8 mouse cellular contexts compared by ENCODE assay signal in the genomic region with DNA sequence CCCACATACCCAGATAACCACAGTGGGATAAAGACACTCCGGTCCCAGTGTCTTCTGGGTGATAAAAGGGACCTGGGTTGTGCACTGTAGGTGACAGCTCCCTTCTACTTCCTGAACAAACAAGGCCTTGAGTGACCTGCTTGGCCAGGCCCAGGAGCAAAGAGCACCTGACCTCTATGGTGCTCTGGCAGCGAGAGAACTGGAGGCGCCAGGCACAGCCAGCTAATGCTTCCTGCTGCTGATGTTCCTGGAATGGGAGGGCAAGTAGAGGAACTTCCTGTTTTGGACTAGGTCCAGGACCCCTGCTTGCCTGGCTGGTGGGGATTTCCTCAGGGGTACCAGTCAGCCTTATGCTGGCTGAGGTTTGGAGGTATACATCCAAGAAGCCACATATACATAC. TPM values are rescaled to one million over a fixed set of nuclear protein-coding genes. Genes with fewer than 3 reads are reported as not detected.
DNase-seq lines count a peak whose midpoint lies in the region; ATAC-seq and TF ChIP-seq lines count a peak whose summit lies in the region.

No protein-coding gene starts in this region.

- peak overlapping the region; percentile 72 for H3K27ac ChIP-seq in gastrocnemius, adult 2 months
- peak overlapping the region; percentile 91 for H3K27ac ChIP-seq in heart, embryonic 11.5 days (ENCODE audit: low read depth, low read length)
- peak overlapping the region; percentile 92 for H3K27ac ChIP-seq in kidney, embryonic 16.5 days (ENCODE audit: low read length)

- peaks cover 61% of the 10 kb centered on the region for H3K4me1 ChIP-seq in heart, embryonic 11.5 days (ENCODE audit: control insufficient read depth, insufficient read depth, low read length)
- H3K4me1 ChIP-seq in kidney, embryonic 16.5 days (ENCODE audit: insufficient read depth, low read length), result peaks cover 67% of the 10 kb centered on the region

- ATAC-seq in heart, embryonic 11.5 days (replicated peaks; ENCODE audit: insufficient number of reproducible peaks, low FRiP score, low TSS enrichment), result no peak
- ATAC-seq in kidney, embryonic 16.5 days (ENCODE audit: low FRiP score, low TSS enrichment), result no peak
- ATAC-seq in megakaryocyte-erythroid progenitor cell, adult 5-6 weeks (replicated peaks; ENCODE audit: low FRiP score, low TSS enrichment, poor library complexity, severe bottlenecking), result no peak

- peaks cover 8% of the 10 kb centered on the region for H3K36me3 ChIP-seq in heart, embryonic 11.5 days (ENCODE audit: control insufficient read depth, insufficient read depth, low read length)
- peaks cover 30% of the 10 kb centered on the region for H3K36me3 ChIP-seq in kidney, embryonic 16.5 days (ENCODE audit: insufficient read depth, low read length)

- peak overlapping the region; percentile 62 for H3K4me2 ChIP-seq in heart, embryonic 11.5 days
- H3K4me2 ChIP-seq in kidney, embryonic 16.5 days (replicated peaks; ENCODE audit: low read depth, low read length), result peak overlapping the region; percentile 7; the same call in 1 of the 2 replicates

- no peaks in the 10 kb centered on the region for H3K27me3 ChIP-seq in heart, embryonic 11.5 days (ENCODE audit: control insufficient read depth, insufficient read depth, low read length)
- H3K27me3 ChIP-seq in kidney, embryonic 16.5 days (ENCODE audit: insufficient read depth, low read length), result no peaks in the 10 kb centered on the region

- no peak for TF ChIP-seq CTCF in gastrocnemius, adult 2 months (IDR thresholded peaks at IDR 0.05)

- peak overlapping the region; percentile 42; the same call in 1 of the 2 replicates for H3K4me3 ChIP-seq in gastrocnemius, adult 2 months
- H3K4me3 ChIP-seq in heart, embryonic 11.5 days (ENCODE audit: low read depth, low read length), result no peak overlapping the region
- no peak overlapping the region for H3K4me3 ChIP-seq in kidney, embryonic 16.5 days (ENCODE audit: low read length)

- H3K9ac ChIP-seq in heart, embryonic 11.5 days (ENCODE audit: low read depth, low read length), result peak overlapping the region; percentile 36; the same call in 1 of the 2 replicates
- 0 out of 2 replicates have a peak overlapping the region, but pooled peaks have one; percentile 17 for H3K9ac ChIP-seq in kidney, embryonic 16.5 days (replicated peaks; ENCODE audit: low read length)

- no peak for DNase-seq in gastrocnemius, adult 2 months
- DNase-seq in gastrocnemius, postnatal 10 days, result no peak
- DNase-seq in lung, postnatal 14 days, result peak; percentile 55
- DNase-seq in right cerebral cortex, postnatal 14 days, result no peak
- no peak for DNase-seq in left cerebral cortex, postnatal 36 days (ENCODE audit: low spot score in 2 of 2)

- WGBS in heart, embryonic 11.5 days (ENCODE audit: insufficient replicate concordance), result 36% methylated on average over 3 of the region's 3 CpGs
- WGBS in kidney, embryonic 16.5 days, result 50% methylated on average over 3 of the region's 3 CpGs

- intact Hi-C loops in gastrocnemius, adult 2 months (cut with DNase I), result no loop called here
- intact Hi-C loops in left cerebral cortex, postnatal 36 days (cut with DNase I), result no loop called here

- no peaks in the 10 kb centered on the region for H3K9me3 ChIP-seq in heart, embryonic 11.5 days (replicated peaks; ENCODE audit: control insufficient read depth, low read length)
- no peaks in the 10 kb centered on the region for H3K9me3 ChIP-seq in kidney, embryonic 16.5 days (ENCODE audit: low read length)

RNA-seq across cellular contexts. Expression of gene Plxnb2, which starts 10.5 kb away (rescaled TPM):
- 1 to 10 TPM; 8.3 to 8.7 TPM for total RNA-seq in gastrocnemius, adult 2 months (2021)
- total RNA-seq in gastrocnemius, postnatal 10 days (2021), result 10 to 100 TPM; 28.9 to 43.0 TPM
- 84.6 and 95.1 TPM in 2 replicates for polyA plus RNA-seq in heart, embryonic 11.5 days (2014; fragmentation: Nextera tagmentation; extraction: Ambion mirVana)
- polyA plus RNA-seq in kidney, embryonic 16.5 days (2015; fragmentation: Nextera tagmentation; extraction: Ambion mirVana), result 184 and 188 TPM in 2 replicates
- 2.3 and 3.6 TPM in 2 replicates for total RNA-seq in megakaryocyte-erythroid progenitor cell, adult 5-6 weeks (2014; fragmentation: Nextera tagmentation)
- total RNA-seq in megakaryocyte-erythroid progenitor cell, adult 5-6 weeks (2017), result 0.34 and 1.7 TPM in 2 replicates
- 10 to 100 TPM; 42.2 to 54.0 TPM for total RNA-seq in left cerebral cortex, postnatal 36 days (2021)

RNA-seq across cellular contexts. Expression of gene Mapk11, which starts 20.7 kb away (rescaled TPM):
- total RNA-seq in gastrocnemius, adult 2 months (2021), result 1 to 10 TPM; 1.0 to 1.1 TPM
- 1 to 10 TPM; 2.1 to 3.0 TPM for total RNA-seq in gastrocnemius, postnatal 10 days (2021)
- polyA plus RNA-seq in heart, embryonic 11.5 days (2014; fragmentation: Nextera tagmentation; extraction: Ambion mirVana), result 3.2 and 4.2 TPM in 2 replicates
- 16.0 and 16.4 TPM in 2 replicates for polyA plus RNA-seq in kidney, embryonic 16.5 days (2015; fragmentation: Nextera tagmentation; extraction: Ambion mirVana)
- 0.11 TPM in 1 of 2 replicates, not detected in the other for total RNA-seq in megakaryocyte-erythroid progenitor cell, adult 5-6 weeks (2014; fragmentation: Nextera tagmentation)
- total RNA-seq in megakaryocyte-erythroid progenitor cell, adult 5-6 weeks (2017), result 0.27 and 3.5 TPM in 2 replicates
- 10 to 100 TPM; 45.3 to 54.5 TPM for total RNA-seq in left cerebral cortex, postnatal 36 days (2021)

RNA-seq across cellular contexts. Expression of gene Dennd6b, which starts 26.2 kb away (rescaled TPM):
- total RNA-seq in gastrocnemius, adult 2 months (2021), result 10 to 100 TPM in 1 of 2 experiments, 1 to 10 TPM in 1; 8.9 to 10.9 TPM
- total RNA-seq in gastrocnemius, postnatal 10 days (2021), result 1 to 10 TPM; 4.5 to 7.0 TPM
- 18.0 and 18.5 TPM in 2 replicates for polyA plus RNA-seq in heart, embryonic 11.5 days (2014; fragmentation: Nextera tagmentation; extraction: Ambion mirVana)
- 20.4 and 21.9 TPM in 2 replicates for polyA plus RNA-seq in kidney, embryonic 16.5 days (2015; fragmentation: Nextera tagmentation; extraction: Ambion mirVana)
- total RNA-seq in megakaryocyte-erythroid progenitor cell, adult 5-6 weeks (2014; fragmentation: Nextera tagmentation), result 9.8 and 14.1 TPM in 2 replicates
- total RNA-seq in megakaryocyte-erythroid progenitor cell, adult 5-6 weeks (2017), result 1.3 and 4.6 TPM in 2 replicates
- 10 to 100 TPM; 39.9 to 52.2 TPM for total RNA-seq in left cerebral cortex, postnatal 36 days (2021)

RNA-seq across cellular contexts. Expression of gene Mapk12, which starts 29.6 kb away (rescaled TPM):
- 100 to 1,000 TPM; 128 TPM for total RNA-seq in gastrocnemius, adult 2 months (2021)
- 10 to 100 TPM; 76.0 to 77.1 TPM for total RNA-seq in gastrocnemius, postnatal 10 days (2021)
- 20.7 and 24.6 TPM in 2 replicates for polyA plus RNA-seq in heart, embryonic 11.5 days (2014; fragmentation: Nextera tagmentation; extraction: Ambion mirVana)
- 15.5 and 16.2 TPM in 2 replicates for polyA plus RNA-seq in kidney, embryonic 16.5 days (2015; fragmentation: Nextera tagmentation; extraction: Ambion mirVana)
- total RNA-seq in megakaryocyte-erythroid progenitor cell, adult 5-6 weeks (2014; fragmentation: Nextera tagmentation), result not detected in 2 replicates
- 2.1 TPM in 1 of 2 replicates, not detected in the other for total RNA-seq in megakaryocyte-erythroid progenitor cell, adult 5-6 weeks (2017)
- 10 to 100 TPM in 1 of 2 experiments, 1 to 10 TPM in 1; 6.1 to 11.1 TPM for total RNA-seq in left cerebral cortex, postnatal 36 days (2021)

RNA-seq across cellular contexts. Expression of gene Ppp6r2, which starts 41.3 kb away (rescaled TPM):
- total RNA-seq in gastrocnemius, adult 2 months (2021), result 10 to 100 TPM; 90.7 to 94.1 TPM
- total RNA-seq in gastrocnemius, postnatal 10 days (2021), result 10 to 100 TPM; 60.1 to 61.9 TPM
- polyA plus RNA-seq in heart, embryonic 11.5 days (2014; fragmentation: Nextera tagmentation; extraction: Ambion mirVana), result 20.5 and 23.5 TPM in 2 replicates
- polyA plus RNA-seq in kidney, embryonic 16.5 days (2015; fragmentation: Nextera tagmentation; extraction: Ambion mirVana), result 24.0 and 26.7 TPM in 2 replicates
- 56.3 and 72.3 TPM in 2 replicates for total RNA-seq in megakaryocyte-erythroid progenitor cell, adult 5-6 weeks (2014; fragmentation: Nextera tagmentation)
- 29.4 and 145 TPM in 2 replicates for total RNA-seq in megakaryocyte-erythroid progenitor cell, adult 5-6 weeks (2017)
- total RNA-seq in left cerebral cortex, postnatal 36 days (2021), result 100 to 1,000 TPM; 162 to 167 TPM

Comparison
In these comparisons a context has a peak if more than half of its experiments do, and no peak if none do; other contexts are left out.
1. RNA of gene Mapk11, which starts 20.7 kb away (total RNA-seq): 45.3 to 54.5 TPM in left cerebral cortex, postnatal 36 days; 0.11 to 3.5 TPM in megakaryocyte-erythroid progenitor cell, adult 5-6 weeks, 2.1 to 3.0 TPM in gastrocnemius, postnatal 10 days and 1.0 to 1.1 TPM in gastrocnemius, adult 2 months; every median in the first group is over 10 times any median in the second.
2. Peak in every context shown above with its lines, with median percentiles within 50 percentile points of each other: H3K27ac ChIP-seq.